Mouse (Mus musculus) liver, embryonic 16.5 days (tissue): Measurements from ENCODE around the gene Exo1. TPM values are rescaled to one million over a fixed set of nuclear protein-coding genes. Genes with fewer than 3 reads are reported as not detected.

Experiments
- ATAC-seq: fragments of 200-750 bp; cut with Nextera tagmentation; 2 replicates; pipeline ENCODE4 v1.8.0; 2017; ENCODE audit warnings: low read depth, mild to moderate bottlenecking, moderate number of reproducible peaks, moderate library complexity
- H3K27ac ChIP-seq: fragments of 300-500 bp; sonication (generic); 2 replicates; pipeline ENCODE4 v1.5.1; 2014; ENCODE audit warnings: mild to moderate bottlenecking, low read length
- H3K27me3 ChIP-seq: fragments of 300-500 bp; sonication (generic); 2 replicates; pipeline ENCODE4 v1.6.1; 2014; ENCODE audit warnings: low read depth, low read length, mixed read lengths; ENCODE audit not compliant: control insufficient read depth, insufficient read depth
- H3K36me3 ChIP-seq: fragments of 300-500 bp; sonication (generic); 2 replicates; pipeline ENCODE4 v1.6.1; 2014; ENCODE audit warnings: mild to moderate bottlenecking; ENCODE audit not compliant: control insufficient read depth, insufficient read depth
- H3K4me1 ChIP-seq: fragments of 300-500 bp; sonication (generic); 2 replicates; pipeline ENCODE4 v1.6.1; 2014; ENCODE audit warnings: low read depth, low read length, mixed read lengths; ENCODE audit not compliant: control insufficient read depth
- H3K4me2 ChIP-seq: fragments of 300-500 bp; sonication (generic); 2 replicates; pipeline ENCODE4 v1.6.1; 2014; ENCODE audit warnings: low read depth, low read length, mixed read lengths
- H3K4me3 ChIP-seq: fragments of 300-500 bp; sonication (generic); 2 replicates; pipeline ENCODE4 v1.5.1; 2014; ENCODE audit warnings: low read depth, mild to moderate bottlenecking, low read length
- H3K9ac ChIP-seq: fragments of 300-500 bp; sonication (generic); 2 replicates; pipeline ENCODE4 v1.6.1; 2014; ENCODE audit warnings: low read depth, low read length
- H3K9me3 ChIP-seq: fragments of 300-500 bp; sonication (generic); replicated peaks from 2 replicates; pipeline ENCODE4 v1.6.1; 2016; ENCODE audit warnings: low read length; ENCODE audit not compliant: control insufficient read depth
- WGBS: fragments of 180-500 bp; shearing (Covaris S2); extraction: QIAGEN DNeasy Blood & Tissue Kit; methylation state at CpG from one replicate; pipeline ENCODE4 v1.1.7; 2014; ENCODE audit not compliant: insufficient replicate concordance; 5-methylcytosine and 5-hydroxymethylcytosine counted together
- polyA plus RNA-seq: library from polyadenylated mRNA; unstranded; fragments of >200 nt; fragmentation: Nextera tagmentation; extraction: Ambion mirVana; gene quantifications from 2 replicates; pipeline ENCODE4 v1.2.1, GENCODE M21; 2015

The Exo1 gene
- polyA plus RNA-seq, 1 experiment from 2014 or later, result 28.5 TPM

GRCm38 (mm10) chr1:175943168-175943567 lies 62.8 kb downstream of the Exo1 start:
- Histone ChIP-seq H3K4me3 (no peak overlapping the region), H3K36me3 (no peaks in the 10 kb centered on the region), H3K4me1 (no peaks in the 10 kb centered on the region), H3K9ac (no peak overlapping the region), H3K27me3 (no peaks in the 10 kb centered on the region), H3K9me3 (no peaks in the 10 kb centered on the region), H3K4me2 (no peak overlapping the region), H3K27ac (no peak overlapping the region)
- WGBS, result 74% methylated on average over 7 of the region's 7 CpGs
- no peak for ATAC-seq

- ATAC-seq, result no peak
- no peaks in the 10 kb centered on the region for H3K27me3 ChIP-seq
- H3K9ac ChIP-seq, result no peak overlapping the region
- no peak overlapping the region for H3K4me3 ChIP-seq
- no peaks in the 10 kb centered on the region for H3K4me1 ChIP-seq
- no peaks in the 10 kb centered on the region for H3K36me3 ChIP-seq
- H3K9me3 ChIP-seq, result no peaks in the 10 kb centered on the region
- no peak overlapping the region for H3K4me2 ChIP-seq
- H3K27ac ChIP-seq, result no peak overlapping the region
- WGBS, result 49% methylated on average over 4 of the region's 4 CpGs
Observed at GRCm38 (mm10) chr1:175946718-175947315, 66.4 kb downstream of the Exo1 start.

GRCm38 (mm10) chr1:175950421-175950820 lies 70.0 kb downstream of the Exo1 start:
- no peaks in the 10 kb centered on the region for H3K27me3 ChIP-seq
- H3K9ac ChIP-seq, result no peak overlapping the region
- H3K4me2 ChIP-seq, result no peak overlapping the region
- ATAC-seq, result no peak
- 67% methylated on average over 3 of the region's 3 CpGs for WGBS
- no peaks in the 10 kb centered on the region for H3K36me3 ChIP-seq
- no peak overlapping the region for H3K27ac ChIP-seq
- H3K9me3 ChIP-seq, result no peaks in the 10 kb centered on the region
- no peaks in the 10 kb centered on the region for H3K4me1 ChIP-seq
- H3K4me3 ChIP-seq, result no peak overlapping the region

GRCm38 (mm10) chr1:175950851-175951250 lies 70.5 kb downstream of the Exo1 start:
- no peaks in the 10 kb centered on the region for H3K4me1 ChIP-seq
- no peak for ATAC-seq
- H3K9me3 ChIP-seq, result no peaks in the 10 kb centered on the region
- H3K36me3 ChIP-seq, result no peaks in the 10 kb centered on the region
- no peak overlapping the region for H3K27ac ChIP-seq
- no peak overlapping the region for H3K4me3 ChIP-seq
- no peak overlapping the region for H3K9ac ChIP-seq
- 82% methylated on average over 2 of the region's 2 CpGs for WGBS
- H3K27me3 ChIP-seq, result no peaks in the 10 kb centered on the region
- H3K4me2 ChIP-seq, result no peak overlapping the region

- H3K4me2 ChIP-seq, result no peak overlapping the region
- H3K9ac ChIP-seq, result no peak overlapping the region
- no peaks in the 10 kb centered on the region for H3K9me3 ChIP-seq
- H3K4me1 ChIP-seq, result no peaks in the 10 kb centered on the region
- ATAC-seq, result no peak
- H3K36me3 ChIP-seq, result no peaks in the 10 kb centered on the region
- 61% methylated on average over 2 of the region's 2 CpGs for WGBS
- H3K27me3 ChIP-seq, result no peaks in the 10 kb centered on the region
- no peak overlapping the region for H3K27ac ChIP-seq
- H3K4me3 ChIP-seq, result no peak overlapping the region
Observed at GRCm38 (mm10) chr1:175961786-175962185, 81.4 kb downstream of the Exo1 start.

Other genes with a start within 250 kb of the Exo1 start
- 1.0 and 1.3 TPM in 2 replicates for gene Opn3, start 187.8 kb upstream of the Exo1 start, polyA plus RNA-seq
- gene Chml, start 187.7 kb upstream of the Exo1 start, polyA plus RNA-seq, result 0.83 TPM in 2 replicates
- gene Wdr64, start 182.0 kb upstream of the Exo1 start, polyA plus RNA-seq, result not detected in 2 replicates
- not detected in 2 replicates for gene Gm38100, start 39.7 kb downstream of the Exo1 start, polyA plus RNA-seq
- gene Rbm8a2, start 98.5 kb downstream of the Exo1 start, polyA plus RNA-seq, result 0.14 and 0.18 TPM in 2 replicates